15 mouse cellular contexts compared by ENCODE assay signal in the genomic region with DNA sequence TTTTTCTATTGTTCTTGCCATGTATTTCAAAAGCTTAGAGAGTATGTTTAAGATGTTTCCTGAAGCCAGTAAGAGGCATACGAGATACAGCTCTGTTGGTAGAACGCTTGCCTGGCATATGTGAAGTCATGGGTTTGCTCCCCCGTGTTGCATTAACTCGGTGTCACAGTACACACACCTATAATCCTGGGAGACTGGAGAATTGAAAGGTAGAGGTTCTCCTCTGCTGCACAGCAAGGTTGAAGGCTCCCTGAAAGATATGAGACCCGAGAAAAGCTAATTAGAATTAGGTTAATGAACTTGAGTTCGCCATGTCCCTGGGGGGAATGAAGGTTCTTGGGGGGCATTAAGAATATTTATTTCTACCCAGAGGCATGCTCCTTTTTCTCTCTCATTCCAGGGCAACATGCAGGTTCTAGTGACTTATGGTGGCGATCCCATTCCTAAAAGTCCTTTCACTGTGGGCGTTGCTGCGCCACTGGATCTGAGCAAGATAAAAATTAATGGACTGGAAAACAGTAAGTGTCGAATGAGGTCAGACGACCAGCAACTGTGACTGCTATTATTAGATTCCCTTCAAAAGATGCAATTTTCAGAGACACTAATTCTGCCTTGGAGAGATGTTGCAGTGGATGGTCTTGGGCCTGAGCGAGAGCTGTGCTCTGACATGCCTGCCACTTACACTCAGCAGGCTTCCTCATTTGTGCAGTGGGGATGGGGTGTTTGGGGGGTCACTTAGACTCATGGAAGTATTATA. TPM values are rescaled to one million over a fixed set of nuclear protein-coding genes. Genes with fewer than 3 reads are reported as not detected.
DNase-seq lines count a peak whose midpoint lies in the region; ATAC-seq lines count a peak whose summit lies in the region.
"Had no signal": no experiment of that assay in that cellular context is flagged by ENCODE, and none has a peak within 500 bp of the region (broad histone marks: within the 10 kb centered on the region; RNA-seq: fewer than 3 reads in every experiment).

No protein-coding gene starts in this region.

- peaks cover 18 to 22% of the 10 kb centered on the region in 2 experiments for H3K4me1 ChIP-seq in heart, embryonic 14.5 days (ENCODE audit: control insufficient read depth in 2 of 2, insufficient read depth in 2 of 2, low read length in 2 of 2)
- H3K4me1 ChIP-seq in heart, embryonic 10.5 days = peaks cover 17% of the 10 kb centered on the region
- peaks cover 52% of the 10 kb centered on the region for H3K4me1 ChIP-seq in limb, embryonic 15.5 days

- peaks cover 37% of the 10 kb centered on the region for H3K36me3 ChIP-seq in heart, embryonic 14.5 days (ENCODE audit: control insufficient read depth, insufficient read depth, low read length)
- peaks cover 53% of the 10 kb centered on the region for H3K36me3 ChIP-seq in heart, embryonic 10.5 days
- H3K36me3 ChIP-seq in limb, embryonic 15.5 days = peaks cover 43% of the 10 kb centered on the region

- ATAC-seq in heart, embryonic 14.5 days (ENCODE audit: insufficient number of reproducible peaks, insufficient read depth, low FRiP score, low read depth) = no peak
- ATAC-seq in limb, embryonic 15.5 days (ENCODE audit: insufficient number of reproducible peaks, low FRiP score, low TSS enrichment, low read depth) = no peak
- ATAC-seq: CD4-positive, CD25-positive, alpha-beta regulatory T cell, adult 4 months; inflammation-experienced regulatory T-cells, adult 6 months had no signal

- H3K9me3 ChIP-seq in heart, embryonic 14.5 days (ENCODE audit: control insufficient read depth, low read length) = no peaks in the 10 kb centered on the region
- H3K9me3 ChIP-seq in heart, embryonic 10.5 days = no peaks in the 10 kb centered on the region
- H3K9me3 ChIP-seq in limb, embryonic 15.5 days = no peaks in the 10 kb centered on the region
- H3K9me3 ChIP-seq: embryonic facial prominence, embryonic 15.5 days had no signal

- 78% methylated on average over 12 of the region's 12 CpGs for WGBS in heart, embryonic 14.5 days
- WGBS in heart, embryonic 10.5 days = 79% methylated on average over 12 of the region's 12 CpGs
- 56% methylated on average over 12 of the region's 12 CpGs for WGBS in limb, embryonic 15.5 days

- DNase-seq in heart, embryonic 10.5 days (ENCODE audit: low spot score) = no peak
- DNase-seq in brain, adult 2 months (ENCODE audit: low read depth, low spot score) = peak; percentile 33
- peak; percentile 28 to 29 for DNase-seq in kidney, adult 8-10 months
- no peak for DNase-seq in yolk sac, embryonic 10.5 days (ENCODE audit: low spot score)
- DNase-seq in thymus, postnatal 4 days = no peak
- DNase-seq in frontal cortex, adult 2 months (ENCODE audit: extremely low spot score in 1 of 2, low spot score in 1 of 2) = no peak
- DNase-seq: adrenal gland, postnatal 36 days; cerebellum, adult 9-10 months; liver; right cerebral cortex, adult 18-20 months had no signal

- no peak overlapping the region for H3K4me3 ChIP-seq in heart, embryonic 14.5 days (ENCODE audit: control insufficient read depth in 1 of 2, insufficient read depth in 1 of 2, low read depth in 1 of 2, low read length in 2 of 2)
- no peak overlapping the region for H3K4me3 ChIP-seq in heart, embryonic 10.5 days
- no peak overlapping the region for H3K4me3 ChIP-seq in limb, embryonic 15.5 days
- H3K4me3 ChIP-seq: embryonic facial prominence, embryonic 15.5 days had no signal

- peak overlapping the region; percentile 5 to 61; a peak in 1 of 4 replicates for H3K27ac ChIP-seq in heart, embryonic 14.5 days (replicated peaks in 1 of 2; ENCODE audit: control insufficient read depth in 1 of 2, insufficient read depth in 1 of 2, low read depth in 2 of 2, low read length in 2 of 2)
- H3K27ac ChIP-seq in heart, embryonic 10.5 days = no peak overlapping the region
- peak overlapping the region; percentile 89; the same call in 1 of the 2 replicates for H3K27ac ChIP-seq in limb, embryonic 15.5 days

- no peak overlapping the region for H3K9ac ChIP-seq in heart, embryonic 14.5 days (ENCODE audit: low read length)
- H3K9ac ChIP-seq in limb, embryonic 15.5 days = no peak overlapping the region
- H3K9ac ChIP-seq: embryonic facial prominence, embryonic 15.5 days had no signal

- H3K4me2 ChIP-seq in heart, embryonic 14.5 days (ENCODE audit: low read length) = no peak overlapping the region
- no peak overlapping the region for H3K4me2 ChIP-seq in limb, embryonic 15.5 days
- H3K4me2 ChIP-seq: embryonic facial prominence, embryonic 15.5 days had no signal

- H3K27me3 ChIP-seq in heart, embryonic 14.5 days (ENCODE audit: control insufficient read depth, insufficient read depth, low read length) = no peaks in the 10 kb centered on the region
- H3K27me3 ChIP-seq in heart, embryonic 10.5 days (ENCODE audit: insufficient read depth, poor library complexity, severe bottlenecking) = no peaks in the 10 kb centered on the region
- H3K27me3 ChIP-seq in limb, embryonic 15.5 days = no peaks in the 10 kb centered on the region
- H3K27me3 ChIP-seq: embryonic facial prominence, embryonic 15.5 days had no signal

RNA-seq across cellular contexts. Expression of gene Gm45521, which starts 55.4 kb away (rescaled TPM):
- not detected in 2 replicates for polyA plus RNA-seq in heart, embryonic 14.5 days (2014; fragmentation: Nextera tagmentation; extraction: Ambion mirVana)
- polyA plus RNA-seq in heart, embryonic 10.5 days (2016; fragmentation: Nextera tagmentation; extraction: Ambion mirVana) = 0.20 and 0.59 TPM in 2 replicates
- polyA plus RNA-seq in limb, embryonic 15.5 days (2015; fragmentation: Nextera tagmentation; extraction: Ambion mirVana) = not detected in 2 replicates
- polyA plus RNA-seq in frontal cortex, adult 2 months (2012; rRNA removed) = not detected in 2 replicates
- polyA plus RNA-seq: CD4-positive, CD25-positive, alpha-beta regulatory T cell, adult 4 months; embryonic facial prominence, embryonic 15.5 days; inflammation-experienced regulatory T-cells, adult 6 months had no signal

Comparison
In these comparisons a context has a peak if more than half of its experiments do, and no peak if none do; other contexts are left out.
1. DNase-seq: peak in brain, adult 2 months (single experiment) and kidney, adult 8-10 months (2 of 2); none in heart, embryonic 10.5 days (single experiment), yolk sac, embryonic 10.5 days (single experiment), thymus, postnatal 4 days (single experiment) and frontal cortex, adult 2 months (0 of 2).